Mouse (Mus musculus): ENCODE measurements around the gene Clec16a. TPM values are rescaled to one million over a fixed set of nuclear protein-coding genes. Genes with fewer than 3 reads are reported as not detected.

Clec16a gene
- polyA plus RNA-seq, 1 experiment from 2014 or later: 71.6 TPM

DNA sequence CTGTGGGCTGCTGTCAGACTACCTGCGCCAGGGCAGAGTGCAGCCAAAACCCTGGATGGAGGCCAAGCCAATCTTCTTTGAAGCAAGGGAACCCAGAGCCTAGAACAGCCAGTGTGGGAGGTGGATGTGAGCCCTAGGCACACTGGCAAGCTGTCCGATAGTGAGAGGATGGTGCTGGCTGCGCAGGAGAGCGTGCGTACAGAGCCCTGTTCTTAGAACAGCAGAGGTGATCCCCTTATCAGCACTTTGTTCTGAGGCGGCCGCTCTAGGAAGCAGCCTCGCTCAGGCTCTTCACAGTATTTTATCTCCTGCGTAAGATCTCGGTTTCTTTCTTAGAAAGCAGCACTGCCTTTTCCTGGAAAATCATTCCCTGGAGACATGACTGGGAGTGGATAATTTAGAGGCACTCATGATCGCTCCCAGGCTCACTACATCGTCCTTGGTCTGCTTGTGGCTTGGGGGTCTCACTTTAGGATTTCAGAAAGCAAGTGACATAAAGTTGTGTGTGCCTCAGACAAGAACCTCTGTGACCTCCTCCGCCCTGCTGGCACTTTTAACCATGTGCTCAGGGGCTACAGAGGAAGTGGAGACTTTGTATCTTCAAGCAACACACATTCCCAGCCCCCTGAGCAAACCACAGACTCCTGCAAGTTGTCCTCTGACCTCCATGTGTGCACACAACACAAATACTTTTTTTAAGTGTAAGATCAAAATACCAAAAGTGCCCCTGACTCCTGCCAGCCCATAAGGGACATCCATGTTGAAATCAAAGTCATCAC is 94.2 kb downstream of the Clec16a start:
- Histone ChIP-seq H3K4me2 (no peak overlapping the region), H3K4me1 (replicated peaks) (0 out of 2 replicates have a peak, but pooled peaks cover 11% of the 10 kb centered on the region), H3K4me3 (no peak overlapping the region), H3K9ac (no peak overlapping the region; the same call in 1 of the 2 replicates), H3K27me3 (no peaks in the 10 kb centered on the region), H3K27ac (no peak overlapping the region), H3K9me3 (no peaks in the 10 kb centered on the region), H3K36me3 (peaks cover 5% of the 10 kb centered on the region; the same call in 1 of the 2 replicates)
- 78% methylated on average over 13 of the region's 13 CpGs for WGBS
- ATAC-seq (ENCODE audit: low FRiP score): no peak

- Histone ChIP-seq H3K4me2 (no peak overlapping the region), H3K4me3 (no peak overlapping the region), H3K27me3 (no peaks in the 10 kb centered on the region), H3K27ac (no peak overlapping the region), H3K36me3 (peaks cover 4% of the 10 kb centered on the region; the same call in 1 of the 2 replicates), H3K4me1 (replicated peaks) (0 out of 2 replicates have a peak, but pooled peaks cover 11% of the 10 kb centered on the region), H3K9ac (no peak overlapping the region), H3K9me3 (no peaks in the 10 kb centered on the region)
- WGBS: 12% methylated on average over 5 of the region's 5 CpGs
- ATAC-seq (ENCODE audit: low FRiP score): peak; percentile 81
Measured at GRCm38 (mm10) chr16:10640041-10640440, 94.9 kb downstream of the Clec16a start.

DNA sequence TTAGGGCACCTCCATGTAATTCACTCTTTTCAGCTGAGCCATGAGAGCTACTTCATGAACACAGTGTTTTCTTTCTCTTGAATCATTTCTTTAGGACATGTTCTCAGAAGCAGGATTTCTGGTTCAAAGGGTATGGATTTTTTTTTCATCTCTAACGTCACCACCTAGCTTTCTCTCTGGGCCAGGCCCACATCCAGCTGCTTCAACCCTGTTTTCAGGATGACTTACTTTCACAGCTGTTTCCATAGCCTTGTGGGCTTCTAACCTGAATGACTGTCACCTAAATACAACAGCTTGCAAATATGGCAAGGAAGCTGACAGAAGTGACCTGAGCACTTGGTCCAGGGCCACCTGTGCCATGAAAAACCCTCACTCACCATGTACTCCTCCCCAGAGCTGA is 96.0 kb downstream of the Clec16a start:
- Histone ChIP-seq H3K4me3 (no peak overlapping the region), H3K27ac (no peak overlapping the region), H3K27me3 (no peaks in the 10 kb centered on the region), H3K9me3 (no peaks in the 10 kb centered on the region), H3K4me1 (replicated peaks) (0 out of 2 replicates have a peak, but pooled peaks cover 11% of the 10 kb centered on the region), H3K36me3 (0 out of 2 replicates have a peak, but pooled peaks cover 4% of the 10 kb centered on the region), H3K9ac (no peak overlapping the region), H3K4me2 (no peak overlapping the region)
- 87% methylated on average over 1 of the region's 1 CpGs for WGBS
- no peak for ATAC-seq (ENCODE audit: low FRiP score)

- 0 out of 2 replicates have a peak, but pooled peaks cover 4% of the 10 kb centered on the region for H3K36me3 ChIP-seq
- H3K4me1 ChIP-seq (replicated peaks): 0 out of 2 replicates have a peak, but pooled peaks cover 11% of the 10 kb centered on the region
- no peaks in the 10 kb centered on the region for H3K9me3 ChIP-seq
- no peak overlapping the region for H3K4me3 ChIP-seq
- no peak overlapping the region for H3K4me2 ChIP-seq
- H3K27me3 ChIP-seq: no peaks in the 10 kb centered on the region
- no peak overlapping the region for H3K27ac ChIP-seq
- WGBS: 68% methylated on average over 4 of the region's 4 CpGs
- ATAC-seq (ENCODE audit: low FRiP score): no peak
- no peak overlapping the region for H3K9ac ChIP-seq
Measured at GRCm38 (mm10) chr16:10642857-10643633, 97.9 kb downstream of the Clec16a start.

DNA sequence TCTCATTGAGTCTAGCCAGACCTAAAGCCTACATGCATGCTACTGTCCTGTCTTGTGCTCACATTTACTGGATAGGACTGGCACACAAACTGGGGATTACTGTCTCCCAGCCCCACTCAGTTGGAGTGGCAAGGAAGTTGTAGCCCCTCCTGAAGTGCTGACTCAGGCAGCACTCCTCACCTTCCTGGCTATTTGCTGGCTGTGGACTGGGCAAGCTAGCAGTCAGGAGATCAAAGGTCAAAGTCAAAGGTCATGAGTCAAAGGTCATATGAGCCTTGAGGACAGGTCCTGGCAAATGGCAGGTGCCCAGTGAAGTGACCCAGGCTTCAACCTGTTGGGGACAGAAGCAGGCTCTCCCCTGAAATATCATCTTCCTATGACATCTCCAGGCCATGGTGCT is 99.1 kb downstream of the Clec16a start:
- H3K4me1 ChIP-seq (replicated peaks): 0 out of 2 replicates have a peak, but pooled peaks cover 2% of the 10 kb centered on the region
- no peak overlapping the region for H3K27ac ChIP-seq
- no peaks in the 10 kb centered on the region for H3K27me3 ChIP-seq
- no peak overlapping the region for H3K9ac ChIP-seq
- peaks cover 4% of the 10 kb centered on the region; the same call in 1 of the 2 replicates for H3K36me3 ChIP-seq
- no peak for ATAC-seq (ENCODE audit: low FRiP score)
- H3K9me3 ChIP-seq: no peaks in the 10 kb centered on the region
- H3K4me2 ChIP-seq: no peak overlapping the region
- H3K4me3 ChIP-seq: no peak overlapping the region

GRCm38 (mm10) chr16:10644731-10645130 is 99.6 kb downstream of the Clec16a start:
- 82% methylated on average over 8 of the region's 8 CpGs for WGBS
- no peak for ATAC-seq (ENCODE audit: low FRiP score)

DNA sequence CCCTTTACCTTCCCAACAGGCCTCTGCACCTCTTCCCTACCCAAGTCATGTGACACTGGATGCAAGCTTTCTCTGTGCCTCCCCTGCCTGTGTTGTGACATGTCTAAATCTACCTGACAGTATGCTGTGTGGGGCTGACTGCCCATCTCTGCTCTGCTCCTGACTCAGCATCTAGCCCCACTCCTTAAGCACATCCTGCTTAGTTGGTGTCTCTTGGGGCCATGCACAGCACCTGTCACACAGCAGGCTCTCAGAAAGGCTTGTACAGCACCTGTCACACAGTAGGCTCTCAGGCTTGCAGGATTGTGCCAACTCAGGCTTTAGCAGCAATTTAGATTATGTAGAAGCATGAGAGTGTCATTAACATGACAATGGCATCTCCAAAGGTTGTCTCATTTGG is 106.7 kb downstream of the Clec16a start:
- Histone ChIP-seq H3K9ac (no peak overlapping the region), H3K4me2 (no peak overlapping the region), H3K9me3 (no peaks in the 10 kb centered on the region), H3K27me3 (no peaks in the 10 kb centered on the region), H3K36me3 (no peaks in the 10 kb centered on the region; the same call in 1 of the 2 replicates), H3K4me3 (no peak overlapping the region), H3K27ac (no peak overlapping the region), H3K4me1 (replicated peaks) (peaks cover 14% of the 10 kb centered on the region; the same call in 1 of the 2 replicates)
- ATAC-seq (ENCODE audit: low FRiP score): no peak

More at GRCm38 (mm10) chr16:10644731-10645130, 99.6 kb downstream of the Clec16a start:
- Histone ChIP-seq H3K9ac (no peak overlapping the region), H3K27me3 (no peaks in the 10 kb centered on the region), H3K27ac (no peak overlapping the region), H3K36me3 (peaks cover 4% of the 10 kb centered on the region; the same call in 1 of the 2 replicates), H3K4me3 (no peak overlapping the region), H3K4me1 (replicated peaks) (no peaks in the 10 kb centered on the region), H3K4me2 (no peak overlapping the region), H3K9me3 (no peaks in the 10 kb centered on the region)

GRCm38 (mm10) chr16:10652935-10653334 is 107.8 kb downstream of the Clec16a start:
- no peaks in the 10 kb centered on the region for H3K9me3 ChIP-seq
- H3K4me3 ChIP-seq: no peak overlapping the region
- 86% methylated on average over 3 of the region's 3 CpGs for WGBS
- H3K27ac ChIP-seq: no peak overlapping the region
- H3K27me3 ChIP-seq: no peaks in the 10 kb centered on the region
- H3K9ac ChIP-seq: no peak overlapping the region
- H3K4me2 ChIP-seq: no peak overlapping the region
- H3K36me3 ChIP-seq: no peaks in the 10 kb centered on the region; the same call in 1 of the 2 replicates
- H3K4me1 ChIP-seq (replicated peaks): peaks cover 17% of the 10 kb centered on the region; the same call in 1 of the 2 replicates
- ATAC-seq (ENCODE audit: low FRiP score): no peak

DNA sequence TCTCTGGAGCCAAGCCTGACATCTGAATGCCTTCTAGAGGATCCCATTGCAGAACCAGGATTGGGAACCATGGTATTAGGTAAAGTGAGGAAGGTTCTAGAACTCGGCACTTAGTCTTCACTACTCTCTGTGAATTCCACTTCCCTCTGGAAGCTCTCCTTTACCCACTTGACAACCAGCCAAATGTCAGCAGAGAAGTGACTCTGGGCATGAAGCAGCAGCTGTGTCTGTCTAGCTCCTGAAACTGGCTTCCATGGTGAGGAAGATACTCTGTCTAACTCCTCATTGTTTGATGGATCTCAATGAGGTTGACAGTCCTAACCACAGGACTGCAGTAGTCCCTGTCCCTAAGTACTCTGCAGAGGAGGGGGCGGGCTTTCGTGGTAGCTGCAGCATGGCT is 110.1 kb downstream of the Clec16a start:
- Histone ChIP-seq H3K36me3 (no peaks in the 10 kb centered on the region), H3K9ac (no peak overlapping the region), H3K27ac (no peak overlapping the region), H3K4me1 (replicated peaks) (peaks cover 17% of the 10 kb centered on the region; the same call in 1 of the 2 replicates), H3K4me3 (no peak overlapping the region), H3K9me3 (no peaks in the 10 kb centered on the region), H3K27me3 (no peaks in the 10 kb centered on the region), H3K4me2 (no peak overlapping the region)
- 92% methylated on average over 3 of the region's 3 CpGs for WGBS
- no peak for ATAC-seq (ENCODE audit: low FRiP score)

- 0 out of 2 replicates have a peak overlapping the region, but pooled peaks have one; percentile 23 for H3K27ac ChIP-seq
- no peak overlapping the region for H3K9ac ChIP-seq
- H3K4me2 ChIP-seq: no peak overlapping the region
- H3K4me1 ChIP-seq (replicated peaks): peaks cover 23% of the 10 kb centered on the region; the same call in 1 of the 2 replicates
- no peak overlapping the region for H3K4me3 ChIP-seq
- no peaks in the 10 kb centered on the region for H3K27me3 ChIP-seq
- no peak for ATAC-seq (ENCODE audit: low FRiP score)
- no peaks in the 10 kb centered on the region for H3K9me3 ChIP-seq
- no peaks in the 10 kb centered on the region for H3K36me3 ChIP-seq
- WGBS: 52% methylated on average over 3 of the region's 3 CpGs
Measured at GRCm38 (mm10) chr16:10655926-10656325, 110.8 kb downstream of the Clec16a start.

GRCm38 (mm10) chr16:10656461-10656860 is 111.3 kb downstream of the Clec16a start:
- no peaks in the 10 kb centered on the region for H3K36me3 ChIP-seq
- H3K4me2 ChIP-seq: no peak overlapping the region
- peak overlapping the region; percentile 8; the same call in 1 of the 2 replicates for H3K9ac ChIP-seq
- H3K4me3 ChIP-seq: no peak overlapping the region
- no peaks in the 10 kb centered on the region for H3K9me3 ChIP-seq
- ATAC-seq (ENCODE audit: low FRiP score): no peak
- no peak overlapping the region for H3K27ac ChIP-seq
- peaks cover 23% of the 10 kb centered on the region; the same call in 1 of the 2 replicates for H3K4me1 ChIP-seq (replicated peaks)
- WGBS: 46% methylated on average over 2 of the region's 2 CpGs
- no peaks in the 10 kb centered on the region for H3K27me3 ChIP-seq

- Histone ChIP-seq H3K4me1 (replicated peaks) (peaks cover 18% of the 10 kb centered on the region; the same call in 1 of the 2 replicates), H3K9ac (peak overlapping the region; percentile 8; the same call in 1 of the 2 replicates), H3K27me3 (no peaks in the 10 kb centered on the region), H3K27ac (no peak overlapping the region), H3K36me3 (no peaks in the 10 kb centered on the region), H3K4me2 (no peak overlapping the region), H3K4me3 (no peak overlapping the region), H3K9me3 (no peaks in the 10 kb centered on the region)
- WGBS: 79% methylated on average over 1 of the region's 1 CpGs
- no peak for ATAC-seq (ENCODE audit: low FRiP score)
Measured at GRCm38 (mm10) chr16:10656939-10657338, 111.8 kb downstream of the Clec16a start.

All from hindbrain, embryonic 13.5 days (tissue).